Mouse (Mus musculus): ENCODE measurements around the gene Csrp2. TPM values are rescaled to one million over a fixed set of nuclear protein-coding genes. Genes with fewer than 3 reads are reported as not detected.

The Csrp2 gene
- total RNA-seq, 1 experiment from 2014 or later: 41.6 TPM

DNA sequence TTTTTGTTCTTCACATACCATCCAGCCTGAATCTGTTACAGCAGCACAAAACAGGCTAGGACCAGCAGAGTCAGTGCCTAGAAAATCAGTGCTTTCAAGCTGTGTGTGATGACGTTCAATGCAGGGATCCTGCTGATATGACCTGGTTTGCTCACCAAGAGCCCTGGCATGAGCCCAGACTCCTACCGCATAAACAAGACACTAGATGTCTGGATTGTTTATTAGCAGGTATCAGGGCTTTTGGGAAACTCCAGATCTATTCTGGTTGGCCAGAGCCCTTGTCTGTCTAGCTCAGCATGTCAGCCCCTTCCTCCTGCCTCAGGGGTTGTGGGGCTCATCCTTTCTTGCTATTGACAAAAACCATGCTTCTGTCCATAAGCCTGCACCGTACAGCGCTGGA is 10.2 kb downstream of the Csrp2 start:
- ATAC-seq (replicated peaks; ENCODE audit: low read depth, poor library complexity, severe bottlenecking): no peak

DNA sequence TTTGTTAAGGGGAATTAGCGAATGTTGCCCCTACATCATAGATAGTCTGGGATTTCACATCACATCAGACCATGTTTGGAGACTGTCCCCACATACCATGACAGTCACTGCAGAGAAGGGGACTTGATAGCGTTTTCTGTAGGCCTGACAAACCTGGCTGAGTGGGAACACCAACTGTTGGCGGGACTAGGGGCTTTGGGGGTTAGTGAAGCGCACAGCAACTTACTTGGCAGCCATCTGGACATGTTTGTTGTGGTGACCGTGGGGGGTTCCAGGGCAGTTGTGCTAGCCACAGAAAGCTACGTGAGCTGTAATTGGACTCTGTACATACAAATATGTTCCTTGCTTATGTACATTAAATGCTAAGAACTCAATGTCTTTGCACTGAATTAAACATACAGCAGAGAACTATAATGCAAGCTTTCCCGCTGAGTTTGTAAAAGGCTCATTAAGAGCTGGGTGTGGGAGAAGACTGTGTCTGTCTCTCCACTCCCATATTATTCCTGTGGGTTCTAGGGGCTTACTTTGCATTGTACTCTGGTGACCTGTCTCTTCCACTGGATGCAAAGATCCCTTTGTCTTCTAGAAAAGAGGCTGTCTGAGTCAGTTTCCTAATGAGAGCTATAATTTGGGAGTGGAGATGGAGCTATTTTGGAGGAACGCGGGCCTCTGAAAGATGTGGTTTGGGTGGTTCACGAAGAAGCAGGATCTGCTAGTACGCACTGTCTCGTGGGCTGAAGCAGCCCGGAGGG is 11.7 kb downstream of the Csrp2 start:
- peak; percentile 9; the same call in 1 of the 2 replicates for ATAC-seq (replicated peaks; ENCODE audit: low read depth, poor library complexity, severe bottlenecking)

DNA sequence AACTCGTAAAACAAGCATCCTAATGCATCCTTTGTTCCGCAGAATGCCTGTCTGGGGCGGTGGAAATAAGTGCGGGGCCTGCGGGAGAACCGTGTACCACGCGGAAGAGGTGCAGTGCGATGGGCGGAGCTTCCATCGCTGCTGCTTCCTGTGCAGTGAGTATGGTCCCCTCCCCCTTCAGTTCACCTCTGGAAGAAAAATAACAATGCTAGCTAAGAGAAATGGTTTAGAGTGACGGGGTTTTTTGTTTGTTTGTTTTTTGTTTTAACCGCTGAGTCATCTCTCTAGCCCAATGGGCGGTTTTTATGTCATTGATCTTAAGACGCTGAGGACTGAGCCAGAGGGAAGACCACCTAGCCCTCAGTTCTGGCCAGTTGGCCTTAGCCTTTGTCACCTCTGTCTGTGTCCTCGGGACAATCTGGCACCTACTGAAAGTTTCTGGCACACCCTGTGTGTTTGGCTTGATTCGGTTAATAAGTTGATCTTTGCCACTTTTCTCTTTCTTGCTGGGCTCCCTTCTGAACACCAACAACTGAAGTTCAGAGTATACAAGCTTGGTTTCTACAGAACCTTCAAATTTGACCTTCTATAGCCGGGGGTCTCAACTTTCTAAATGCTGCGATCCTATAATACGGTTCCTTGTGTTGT is 12.4 kb downstream of the Csrp2 start:
- ATAC-seq (replicated peaks; ENCODE audit: low read depth, poor library complexity, severe bottlenecking): peak; percentile 91

DNA sequence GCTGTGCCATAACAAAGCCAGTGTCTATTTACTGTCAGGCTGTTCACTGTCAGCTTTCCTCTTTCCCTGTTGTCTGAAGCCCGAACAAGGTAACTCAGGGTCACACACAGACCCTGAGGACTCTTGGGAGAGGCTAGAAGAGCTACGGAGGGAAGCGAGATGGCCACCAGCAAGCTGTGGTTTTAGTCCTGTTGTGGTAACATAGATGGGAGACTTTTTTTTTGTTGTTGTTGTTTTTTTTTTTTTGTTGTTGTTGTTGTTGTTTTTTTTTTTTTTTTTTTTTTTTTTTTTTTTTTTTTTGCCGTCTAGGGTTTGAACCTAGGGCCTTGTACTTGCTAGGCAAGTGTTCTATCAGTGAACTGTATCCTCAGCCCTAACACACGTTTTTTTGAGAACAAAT is 14.0 kb downstream of the Csrp2 start:
- no peak for ATAC-seq (replicated peaks; ENCODE audit: low read depth, poor library complexity, severe bottlenecking)

DNA sequence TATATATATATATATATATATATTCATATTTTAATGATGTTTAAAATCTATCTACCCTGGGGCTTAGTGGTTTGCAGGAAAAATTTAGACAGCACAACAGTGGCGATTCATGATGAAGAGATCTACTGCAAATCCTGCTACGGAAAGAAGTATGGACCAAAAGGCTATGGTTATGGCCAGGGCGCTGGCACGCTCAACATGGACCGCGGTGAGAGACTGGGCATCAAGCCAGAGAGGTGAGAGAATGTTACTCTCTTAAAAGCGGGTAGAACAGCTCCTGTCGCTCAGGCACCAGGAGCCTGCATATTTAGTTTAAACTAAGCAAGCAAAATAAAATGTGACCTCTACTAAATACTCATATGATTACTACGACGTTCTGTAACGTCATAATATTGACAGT is 15.5 kb downstream of the Csrp2 start:
- ATAC-seq (replicated peaks; ENCODE audit: low read depth, poor library complexity, severe bottlenecking): no peak

DNA sequence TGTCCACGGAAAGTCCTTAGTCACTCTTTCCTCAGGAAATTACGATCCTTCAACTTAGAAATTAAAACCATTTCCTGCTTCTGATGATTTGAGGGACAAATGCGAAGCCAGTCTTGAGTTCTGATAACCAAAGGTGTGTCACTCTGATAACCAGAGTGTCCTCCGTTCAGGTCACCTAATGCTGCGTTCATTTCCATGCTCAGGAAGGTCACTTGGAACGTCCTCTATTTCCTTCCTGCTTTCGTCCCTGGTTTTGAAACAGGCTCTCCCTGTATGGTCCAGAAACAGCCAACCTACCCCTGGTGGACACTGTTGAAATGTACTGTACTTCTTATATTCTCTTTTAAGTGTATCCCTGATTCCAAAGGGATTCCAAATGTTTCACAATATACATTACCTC is 16.1 kb downstream of the Csrp2 start:
- peak; percentile 45 for ATAC-seq (replicated peaks; ENCODE audit: low read depth, poor library complexity, severe bottlenecking)

DNA sequence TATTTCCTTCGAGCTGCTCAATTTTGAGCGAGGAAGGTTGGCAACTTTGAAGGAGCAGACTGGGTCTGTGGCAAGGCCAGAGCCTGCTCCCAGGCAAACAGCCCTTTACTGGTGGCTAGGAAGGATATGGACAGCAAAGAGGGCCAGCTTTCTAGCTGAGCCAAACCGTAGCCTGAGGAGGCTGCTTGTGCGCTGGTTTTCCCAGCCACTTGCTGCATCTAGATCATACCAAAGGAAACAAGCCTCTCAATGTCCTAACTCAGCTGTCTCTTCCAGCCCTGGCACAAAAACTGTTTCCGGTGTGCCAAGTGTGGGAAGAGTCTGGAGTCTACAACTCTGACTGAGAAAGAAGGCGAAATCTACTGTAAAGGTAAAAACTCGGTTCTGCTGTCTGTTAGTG is 18.8 kb downstream of the Csrp2 start:
- ATAC-seq (replicated peaks; ENCODE audit: low read depth, poor library complexity, severe bottlenecking): no peak

DNA sequence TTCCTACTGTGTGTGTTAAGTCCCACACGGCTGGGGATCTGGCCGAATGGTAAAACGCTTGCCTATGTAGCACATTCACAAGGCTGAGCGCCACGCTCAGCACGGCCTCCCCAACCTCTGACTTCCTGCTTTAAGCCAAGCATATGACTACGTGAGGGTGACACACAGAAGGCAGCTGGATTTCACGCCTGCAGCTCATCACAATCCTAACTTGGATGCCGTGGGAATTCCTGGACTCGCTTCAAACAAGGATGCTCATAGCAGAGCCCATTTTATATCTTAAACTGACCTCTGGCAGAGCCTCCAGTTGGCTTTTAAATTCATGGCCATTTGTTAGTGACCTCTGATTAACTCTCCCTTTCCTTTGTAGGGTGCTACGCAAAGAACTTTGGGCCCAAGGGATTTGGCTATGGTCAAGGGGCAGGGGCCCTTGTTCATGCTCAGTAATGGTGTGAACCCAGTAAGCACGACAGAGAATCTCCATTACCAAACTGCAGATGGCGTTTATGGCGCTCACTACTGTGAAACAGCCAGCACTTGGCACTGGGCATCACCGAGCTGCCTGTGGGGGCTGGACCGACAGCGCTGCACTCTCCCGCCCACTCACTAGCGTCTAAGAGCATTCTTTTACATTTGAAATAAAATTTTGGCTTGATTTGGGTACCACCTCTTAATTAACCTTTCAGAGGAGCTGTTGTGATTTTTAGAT is 19.4 kb downstream of the Csrp2 start:
- ATAC-seq (replicated peaks; ENCODE audit: low read depth, poor library complexity, severe bottlenecking): no peak

DNA sequence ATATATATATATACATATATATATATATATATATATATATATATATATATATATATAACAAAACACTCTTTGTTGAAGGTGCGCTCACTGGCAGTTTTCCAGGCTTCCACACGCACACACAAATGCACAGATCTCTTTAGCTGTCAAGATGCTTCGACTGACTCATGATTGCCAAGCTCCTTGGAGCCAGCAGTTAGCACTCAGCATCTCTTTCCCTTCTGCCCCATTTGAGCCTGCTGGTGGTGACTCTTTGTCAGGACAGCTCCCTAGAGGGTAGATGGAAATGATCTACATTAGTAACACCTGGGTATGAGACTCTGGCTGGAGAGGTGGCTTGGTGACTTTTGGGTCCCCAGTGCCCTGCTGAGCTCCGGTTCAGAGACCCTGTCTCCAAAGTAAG is 20.1 kb downstream of the Csrp2 start:
- no peak for ATAC-seq (replicated peaks; ENCODE audit: low read depth, poor library complexity, severe bottlenecking)

DNA sequence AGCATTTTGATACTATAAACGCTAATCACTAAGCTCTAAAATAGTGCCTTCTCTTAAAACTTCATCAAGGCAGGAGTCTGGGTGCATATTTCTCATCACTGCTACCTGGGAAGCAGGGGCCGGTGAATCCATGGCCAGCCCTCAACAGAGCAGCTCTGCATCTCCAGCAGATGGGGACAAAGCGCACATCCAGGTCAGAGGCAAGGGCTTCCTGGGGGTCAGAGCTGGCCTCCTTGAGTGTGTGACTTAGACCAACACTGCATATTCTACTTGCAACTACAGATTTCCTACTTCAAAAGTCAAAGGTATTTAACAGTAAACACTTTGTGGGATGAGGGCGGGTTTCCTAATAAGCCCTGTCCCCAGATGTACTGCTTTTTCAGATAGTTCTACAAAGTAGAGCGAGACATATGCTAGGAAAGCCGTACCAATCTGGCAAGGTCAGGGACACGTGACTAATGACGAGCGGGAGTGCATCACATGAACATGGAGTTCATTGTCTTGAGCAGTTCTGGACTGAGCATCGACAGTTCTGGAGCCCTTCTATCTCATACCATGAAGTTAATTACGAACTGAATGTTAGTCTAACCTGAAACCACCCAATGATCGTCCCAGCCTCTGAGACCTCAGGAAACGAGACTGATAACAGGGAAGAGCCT is 21.3 kb downstream of the Csrp2 start:
- ATAC-seq (replicated peaks; ENCODE audit: low read depth, poor library complexity, severe bottlenecking): no peak

DNA sequence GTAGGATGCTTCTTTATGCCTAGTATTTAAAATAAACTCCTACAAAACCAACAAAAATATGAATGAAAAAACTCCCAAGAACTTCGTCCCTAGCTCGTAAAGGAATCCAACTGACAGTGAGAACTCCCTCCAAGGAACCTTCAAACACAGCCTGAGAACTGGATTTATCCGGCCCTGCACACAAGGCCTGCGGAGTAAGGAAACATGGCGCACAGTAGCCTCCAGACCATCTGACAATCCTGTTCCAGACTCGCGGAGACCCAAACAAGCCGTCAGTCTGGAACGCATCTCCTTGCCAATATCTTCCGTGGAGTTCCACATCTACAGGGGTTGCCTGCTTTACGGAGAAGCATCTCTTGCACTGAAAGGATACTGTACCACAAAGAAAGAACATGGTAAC is 22.4 kb downstream of the Csrp2 start:
- no peak for ATAC-seq (replicated peaks; ENCODE audit: low read depth, poor library complexity, severe bottlenecking)

DNA sequence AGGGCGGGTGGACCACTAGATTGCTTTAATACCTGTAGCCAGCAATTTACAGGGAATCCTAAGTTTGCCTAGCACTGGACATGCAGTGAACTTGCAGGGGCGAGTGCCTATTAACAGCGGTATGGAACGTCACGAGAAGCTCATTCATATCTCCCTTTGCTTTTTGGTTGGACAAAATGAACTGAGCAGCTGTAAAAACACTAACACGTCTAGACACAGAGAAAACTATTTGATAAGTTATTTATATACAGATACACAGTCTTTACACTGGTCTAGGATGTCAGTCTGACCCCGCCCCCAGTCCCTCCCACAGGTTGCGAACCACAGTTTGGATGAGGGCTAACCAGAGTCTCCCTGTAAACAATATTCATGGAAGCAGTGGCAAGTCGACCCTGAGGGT is 23.2 kb downstream of the Csrp2 start:
- no peak for ATAC-seq (replicated peaks; ENCODE audit: low read depth, poor library complexity, severe bottlenecking)

DNA sequence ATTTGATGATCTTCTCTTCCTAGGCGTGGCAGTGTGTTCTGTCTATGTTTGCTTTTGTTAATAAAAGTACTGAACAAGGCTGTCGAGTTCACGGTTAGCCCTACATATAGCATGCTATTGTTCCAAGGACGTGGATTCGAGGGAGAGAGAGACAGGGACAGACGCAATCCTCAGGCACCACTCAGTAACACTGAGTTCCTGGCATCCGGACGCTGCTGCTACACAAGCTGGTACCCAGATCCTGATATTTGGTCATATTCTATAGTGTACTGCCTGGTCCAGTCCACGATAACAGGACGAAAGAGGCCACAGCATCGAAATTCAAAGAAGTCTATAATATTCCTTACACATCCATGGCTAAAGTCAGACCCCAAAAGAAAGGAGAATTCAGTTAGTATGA is 24.6 kb downstream of the Csrp2 start:
- no peak for ATAC-seq (replicated peaks; ENCODE audit: low read depth, poor library complexity, severe bottlenecking)

DNA sequence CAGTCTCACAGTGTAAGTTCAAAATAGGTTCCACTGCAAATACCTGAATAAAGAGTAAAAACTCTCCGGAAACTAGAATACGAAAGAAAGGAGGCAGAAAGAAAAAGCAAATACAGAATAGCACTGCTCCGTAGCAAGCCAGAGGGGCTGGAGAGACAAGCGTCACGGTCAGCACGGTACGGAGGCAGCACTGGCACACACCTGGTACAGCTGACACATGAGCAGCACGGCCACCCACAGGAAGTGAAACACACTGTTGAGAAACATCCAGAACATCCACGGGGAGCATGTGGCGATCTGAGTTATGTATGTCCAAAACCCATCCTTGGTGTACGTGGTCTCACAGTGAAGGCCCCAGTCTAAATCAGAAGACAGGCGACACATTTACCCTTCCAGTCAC is 26.4 kb downstream of the Csrp2 start:
- ATAC-seq (replicated peaks; ENCODE audit: low read depth, poor library complexity, severe bottlenecking): no peak

DNA sequence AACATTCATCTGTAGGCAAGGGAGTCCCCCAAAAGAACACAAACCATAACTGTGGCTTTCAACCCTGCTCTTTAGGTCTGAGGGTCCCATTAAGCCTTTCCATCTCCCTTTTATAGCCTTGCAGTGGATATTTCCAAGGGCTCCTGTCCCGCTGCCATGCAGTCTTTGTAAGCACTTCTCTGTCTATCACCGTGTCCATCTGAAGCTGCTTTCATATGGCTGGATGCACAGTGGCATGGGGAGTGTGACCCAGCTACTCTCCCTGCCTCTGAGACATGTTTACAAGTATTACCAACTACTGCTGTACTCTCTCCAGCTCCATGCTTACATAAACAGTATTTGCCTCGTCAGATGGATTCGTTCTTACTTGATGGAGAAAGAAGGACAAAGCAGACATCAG is 28.0 kb downstream of the Csrp2 start:
- ATAC-seq (replicated peaks; ENCODE audit: low read depth, poor library complexity, severe bottlenecking): no peak

DNA sequence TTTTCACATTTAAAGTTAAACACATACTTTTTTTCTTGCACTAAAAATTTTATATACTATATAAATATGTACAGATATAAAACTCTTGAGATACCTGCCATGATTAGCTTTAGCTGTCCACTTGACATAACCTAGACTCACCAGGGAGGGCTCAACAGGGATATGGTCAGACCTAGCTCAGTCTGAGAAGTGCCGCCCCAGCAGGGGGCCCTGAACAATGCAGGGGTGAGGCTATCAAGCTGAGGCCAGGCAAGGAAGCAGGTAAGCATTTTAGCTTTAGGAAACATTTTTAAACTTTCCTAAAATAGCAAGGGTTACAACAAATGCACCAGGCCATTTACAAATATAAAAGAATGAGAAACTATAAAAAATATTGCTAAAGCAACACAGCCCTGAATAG is 31.5 kb downstream of the Csrp2 start:
- no peak for ATAC-seq (replicated peaks; ENCODE audit: low read depth, poor library complexity, severe bottlenecking)

DNA sequence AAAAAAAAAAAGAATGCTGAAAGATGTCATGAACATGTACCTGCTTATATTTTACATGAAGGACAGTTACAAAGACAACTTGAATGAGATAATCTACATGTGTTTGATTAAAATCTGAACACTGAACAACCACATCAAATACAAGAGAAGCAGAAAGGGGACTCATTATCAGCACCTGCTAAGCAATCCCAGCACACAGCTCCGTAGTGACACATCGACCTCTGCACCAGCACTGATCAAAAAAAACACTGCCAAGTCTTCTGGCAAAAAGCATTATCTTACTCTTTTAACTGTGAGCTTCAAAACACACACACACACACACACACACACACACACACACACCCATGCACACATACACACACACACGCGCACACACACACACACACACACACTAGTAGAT is 32.2 kb downstream of the Csrp2 start:
- ATAC-seq (replicated peaks; ENCODE audit: low read depth, poor library complexity, severe bottlenecking): no peak

DNA sequence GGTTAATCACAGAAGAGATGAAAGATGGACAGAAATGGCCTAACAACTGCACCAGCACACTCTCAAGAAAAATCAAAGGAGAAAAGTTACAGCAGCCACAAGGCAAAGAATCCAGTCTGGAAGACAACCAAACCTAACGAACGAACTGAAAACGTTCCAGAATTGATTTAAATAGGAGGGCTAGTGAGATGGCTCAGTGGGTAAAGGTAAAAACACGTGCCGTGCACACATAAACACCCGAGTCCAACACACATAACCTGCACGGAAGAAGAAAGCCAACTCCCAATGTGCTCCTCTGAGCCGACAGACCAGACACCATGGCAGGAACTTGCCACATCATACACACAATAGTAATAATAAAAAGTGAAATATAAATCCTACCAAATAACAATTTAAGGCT is 32.7 kb downstream of the Csrp2 start:
- ATAC-seq (replicated peaks; ENCODE audit: low read depth, poor library complexity, severe bottlenecking): no peak

DNA sequence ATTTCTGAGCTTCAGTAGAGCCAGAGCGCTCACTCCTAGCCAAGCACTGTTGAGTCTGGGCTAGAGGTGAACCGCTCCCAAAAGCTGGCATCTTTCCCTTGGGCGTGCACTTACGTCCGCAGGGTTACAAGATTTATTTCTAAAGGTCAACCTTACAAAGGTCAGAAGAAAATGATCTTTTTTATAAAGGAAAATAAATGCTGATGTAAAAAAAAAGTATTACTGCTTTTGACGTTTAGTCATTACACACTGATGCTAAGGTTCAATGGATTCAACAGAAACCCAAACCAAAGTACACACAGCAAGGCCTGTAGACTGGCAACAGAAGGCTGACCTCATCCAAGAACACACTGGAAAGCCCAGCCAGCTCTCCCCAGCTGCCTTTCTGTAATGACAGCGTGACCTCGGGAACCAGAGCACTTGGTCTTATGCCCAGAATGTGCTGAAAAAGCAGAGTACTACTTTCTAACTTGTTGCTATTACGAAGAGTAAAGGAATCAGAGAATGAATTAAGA is 33.4 kb downstream of the Csrp2 start:
- ATAC-seq (replicated peaks; ENCODE audit: low read depth, poor library complexity, severe bottlenecking): no peak

DNA sequence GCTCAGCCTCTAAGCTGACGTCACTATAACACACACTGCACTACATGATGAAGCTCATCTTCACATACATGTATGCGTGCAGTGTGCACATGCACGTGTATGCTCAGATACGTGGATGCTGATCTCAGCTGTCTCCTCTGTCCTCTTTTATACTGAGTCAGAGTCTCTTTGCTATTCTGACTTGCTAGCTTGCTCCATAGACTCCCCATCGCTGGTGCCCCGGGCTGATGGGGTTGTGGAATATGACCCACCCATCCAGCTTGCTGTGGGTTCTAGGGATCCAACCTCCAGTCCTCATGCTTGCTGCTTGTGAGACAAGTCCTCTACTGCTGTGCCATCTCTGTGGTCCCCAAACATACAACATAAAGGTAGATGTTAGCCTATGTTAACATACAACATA is 39.3 kb downstream of the Csrp2 start:
- ATAC-seq (replicated peaks; ENCODE audit: low read depth, poor library complexity, severe bottlenecking): no peak

DNA sequence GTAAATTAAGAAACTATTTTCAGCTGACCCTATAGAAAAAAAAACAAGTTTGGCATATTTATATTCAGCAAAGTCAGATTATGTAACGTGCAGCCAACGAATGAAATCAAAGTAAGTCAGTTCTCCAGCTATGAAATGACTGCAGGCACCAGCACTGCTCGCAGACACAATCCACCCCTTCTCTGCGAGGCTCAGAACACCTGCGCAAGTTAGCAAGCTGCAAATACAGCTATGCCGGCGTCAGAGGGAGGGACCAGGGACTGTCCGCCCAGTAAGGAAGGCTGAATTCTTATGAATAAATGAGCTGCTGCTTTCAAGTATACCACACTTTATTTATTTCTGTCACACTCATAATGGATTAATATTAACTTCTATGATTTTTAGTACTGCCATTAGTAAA is 40.2 kb downstream of the Csrp2 start:
- no peak for ATAC-seq (replicated peaks; ENCODE audit: low read depth, poor library complexity, severe bottlenecking)
